Mouse (Mus musculus): ENCODE measurements around the gene Mapk8ip3.

Gene Mapk8ip3

GRCm38 (mm10) chr17:24885356-24886133 is 51.2 kb downstream of the Mapk8ip3 start:
- DNase-seq (ENCODE audit: low spot score in 2 of 2): no peak

DNA sequence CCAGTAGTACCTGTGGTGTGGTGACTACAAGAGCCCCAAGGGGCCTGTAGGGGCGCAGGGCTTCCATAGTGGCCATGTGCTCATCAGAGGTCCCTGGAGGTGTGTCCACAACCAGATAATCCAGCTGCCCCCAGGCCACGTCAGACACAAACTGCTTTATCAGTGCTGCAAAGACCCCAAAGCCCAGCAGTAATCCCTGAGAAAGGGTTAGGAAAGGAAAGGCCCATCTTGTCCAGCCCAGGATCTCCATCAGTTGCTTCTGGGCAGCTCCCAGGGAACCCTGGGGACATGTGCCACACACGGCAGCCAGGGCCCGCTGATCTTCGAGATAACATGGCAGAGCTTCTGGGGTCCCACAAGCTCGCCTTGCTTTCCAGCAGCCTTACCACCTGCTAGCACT is 52.4 kb downstream of the Mapk8ip3 start:
- DNase-seq (ENCODE audit: low spot score in 2 of 2): no peak

GRCm38 (mm10) chr17:24881738-24882440 is 54.9 kb downstream of the Mapk8ip3 start:
- DNase-seq (ENCODE audit: low spot score in 2 of 2): no peak

DNA sequence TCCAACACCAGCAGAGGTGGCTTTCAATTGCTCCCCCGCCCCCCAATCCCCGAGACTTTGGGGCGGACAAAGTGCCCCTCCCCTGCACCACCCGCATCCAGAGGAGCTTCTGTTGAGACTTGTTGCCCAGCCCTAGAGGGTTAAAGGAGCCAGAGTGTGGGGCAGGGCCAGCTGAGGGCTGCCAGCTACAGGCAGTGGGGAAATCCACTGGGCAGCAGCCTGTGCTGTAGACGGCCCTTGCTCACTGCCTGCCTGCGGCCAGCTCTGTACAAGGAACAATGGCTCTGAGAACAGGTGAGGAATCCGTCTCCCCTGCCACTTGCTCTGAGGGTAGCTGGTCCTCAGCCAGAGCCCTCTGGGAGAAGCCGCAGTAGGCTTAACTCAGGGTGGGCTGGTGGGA is 58.2 kb downstream of the Mapk8ip3 start:
- DNase-seq (ENCODE audit: low spot score in 2 of 2): no peak

- DNase-seq (ENCODE audit: low spot score in 2 of 2): no peak
Measured at GRCm38 (mm10) chr17:24878117-24878397, 58.7 kb downstream of the Mapk8ip3 start.

GRCm38 (mm10) chr17:24877336-24878116 is 59.3 kb downstream of the Mapk8ip3 start:
- DNase-seq (ENCODE audit: low spot score in 2 of 2): no peak

GRCm38 (mm10) chr17:24874989-24875388 is 61.8 kb downstream of the Mapk8ip3 start:
- DNase-seq (ENCODE audit: low spot score in 2 of 2): no peak

GRCm38 (mm10) chr17:24874405-24874745 is 62.4 kb downstream of the Mapk8ip3 start:
- no peak for DNase-seq (ENCODE audit: low spot score in 2 of 2)

DNA sequence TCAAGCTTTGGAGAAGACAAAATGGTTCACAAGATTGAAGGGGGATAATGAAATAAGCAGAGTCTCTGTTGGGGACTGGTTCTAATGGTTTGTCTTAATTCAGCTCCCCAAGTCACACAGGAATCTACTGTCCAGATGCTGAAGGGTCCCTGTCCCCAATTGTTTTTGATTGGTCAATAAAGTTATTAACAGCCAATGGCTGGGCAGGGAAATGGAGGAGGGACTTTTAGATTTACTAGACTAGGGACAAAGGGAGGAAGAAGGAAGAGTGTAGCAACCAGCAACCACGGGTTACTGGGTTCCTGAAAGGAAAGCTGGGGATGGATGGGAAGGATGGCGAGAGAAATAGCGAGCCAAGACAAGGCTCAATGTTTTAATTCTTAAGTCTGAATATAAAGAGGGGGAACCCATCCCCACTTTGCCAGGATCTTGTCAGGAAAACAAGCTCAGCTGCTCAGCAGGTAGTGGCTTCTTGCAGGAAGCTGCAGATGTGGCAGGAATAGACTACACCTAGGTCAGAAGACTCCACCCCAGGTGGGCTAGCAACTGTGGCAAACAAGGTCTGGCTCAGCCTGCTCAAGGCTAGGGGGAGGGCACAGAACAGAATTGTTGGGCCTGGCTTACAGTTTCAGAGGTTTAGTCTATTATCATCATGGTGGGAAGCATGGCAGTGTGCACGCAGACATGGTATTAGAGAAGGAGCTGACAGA is 62.9 kb downstream of the Mapk8ip3 start:
- no peak for DNase-seq (ENCODE audit: low spot score in 2 of 2)

DNA sequence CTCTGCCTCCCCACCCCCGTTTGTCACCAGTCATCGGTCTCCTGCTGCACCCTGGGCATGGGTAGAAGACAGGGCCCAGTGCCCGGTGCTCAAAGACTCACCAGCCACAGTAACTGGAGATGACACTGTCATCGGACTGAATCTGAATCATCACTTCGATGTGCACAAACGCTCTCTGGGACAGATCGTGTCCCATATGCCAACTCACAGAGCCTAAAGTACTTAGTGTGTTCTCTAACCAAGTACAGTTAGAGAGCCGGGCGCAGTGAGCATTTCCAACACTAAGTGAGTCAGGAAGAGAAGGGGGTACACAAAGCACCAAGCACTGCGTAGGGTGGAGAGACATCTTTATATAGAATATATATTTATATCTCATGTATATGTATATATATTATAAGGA is 68.9 kb downstream of the Mapk8ip3 start:
- no peak for DNase-seq (ENCODE audit: low spot score in 2 of 2)

DNA sequence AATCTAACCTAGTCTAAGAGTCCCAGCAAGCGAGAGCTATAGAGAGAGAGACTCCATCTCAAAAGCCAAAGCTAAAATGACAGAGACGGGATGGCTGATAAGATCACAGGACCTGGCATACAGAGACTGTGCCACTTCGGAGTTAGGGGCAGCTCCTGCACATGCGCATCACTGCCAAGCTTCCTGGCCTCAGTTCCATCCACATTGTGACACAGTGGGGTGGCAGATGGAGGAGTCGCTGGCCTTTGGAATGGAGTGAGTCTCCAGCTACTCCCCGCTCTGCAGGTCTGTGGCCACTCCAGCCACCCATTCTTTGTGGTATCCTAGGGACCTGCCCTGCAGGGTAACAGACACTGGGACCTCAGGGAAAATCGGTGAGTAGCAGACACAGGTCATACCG is 71.0 kb downstream of the Mapk8ip3 start, which contains the start of gene Igfals:
TSS of gene Igfals (plus strand) at position 222 of the 400 bp plus-strand sequence.
- no peak for DNase-seq (ENCODE audit: low spot score in 2 of 2)

DNA sequence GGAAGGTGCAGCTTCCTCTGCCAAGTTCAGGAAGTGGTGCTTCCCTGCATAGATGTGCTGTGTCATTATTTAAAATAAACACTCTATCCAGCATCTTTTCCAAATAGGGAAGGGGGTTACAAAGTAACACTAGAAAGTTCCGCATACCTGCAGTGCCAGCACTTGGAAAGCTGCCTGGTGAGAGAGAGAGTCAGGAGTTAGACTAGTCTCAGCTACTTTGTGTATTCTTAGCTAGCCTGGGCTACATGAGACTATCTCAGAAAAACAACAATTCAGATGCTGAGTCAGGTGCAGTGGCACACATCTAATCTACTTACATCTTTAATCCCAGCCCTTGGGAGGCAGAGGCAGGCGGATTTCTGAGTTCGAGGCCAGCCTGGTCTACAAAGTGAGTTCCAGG is 75.0 kb downstream of the Mapk8ip3 start:
- DNase-seq (ENCODE audit: low spot score in 2 of 2): no peak

GRCm38 (mm10) chr17:24860076-24860475 is 76.7 kb downstream of the Mapk8ip3 start:
- DNase-seq (ENCODE audit: low spot score in 2 of 2): no peak

GRCm38 (mm10) chr17:24858967-24859366 is 77.8 kb downstream of the Mapk8ip3 start:
- DNase-seq (ENCODE audit: low spot score in 2 of 2): no peak

DNA sequence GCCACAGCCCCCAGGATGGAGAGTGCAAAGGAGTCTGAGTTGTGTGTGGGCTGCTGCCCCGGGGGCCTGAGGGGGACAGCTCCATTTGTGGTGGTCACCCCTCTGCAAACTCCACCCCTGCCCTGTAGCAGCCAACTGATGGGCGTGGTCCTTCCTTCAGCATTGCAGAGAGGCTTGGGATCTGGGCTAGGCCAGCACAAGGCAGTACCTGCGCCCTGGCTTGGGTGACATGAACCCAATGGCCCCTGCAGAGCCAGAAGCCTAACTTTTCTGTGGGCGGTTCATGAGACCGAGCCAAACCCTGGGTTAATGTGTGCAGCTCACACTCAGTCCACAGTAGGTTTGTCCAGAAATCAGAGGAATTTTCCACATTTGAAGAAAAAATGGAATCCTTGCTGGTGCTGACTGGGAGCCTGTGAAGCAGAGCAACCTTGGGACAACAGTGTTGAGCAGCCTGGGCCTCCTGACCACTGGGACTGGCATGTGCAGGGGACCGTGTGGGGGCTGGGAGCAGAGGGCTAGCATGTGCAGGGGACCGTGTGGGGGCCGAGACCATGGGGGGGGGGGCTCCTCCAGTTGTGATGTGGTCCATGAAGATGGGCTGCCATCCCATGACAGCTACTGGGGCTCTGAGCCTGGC is 78.8 kb downstream of the Mapk8ip3 start:
- no peak for DNase-seq (ENCODE audit: low spot score in 2 of 2)

GRCm38 (mm10) chr17:24856589-24856988 is 80.2 kb downstream of the Mapk8ip3 start:
- DNase-seq (ENCODE audit: low spot score in 2 of 2): no peak

DNA sequence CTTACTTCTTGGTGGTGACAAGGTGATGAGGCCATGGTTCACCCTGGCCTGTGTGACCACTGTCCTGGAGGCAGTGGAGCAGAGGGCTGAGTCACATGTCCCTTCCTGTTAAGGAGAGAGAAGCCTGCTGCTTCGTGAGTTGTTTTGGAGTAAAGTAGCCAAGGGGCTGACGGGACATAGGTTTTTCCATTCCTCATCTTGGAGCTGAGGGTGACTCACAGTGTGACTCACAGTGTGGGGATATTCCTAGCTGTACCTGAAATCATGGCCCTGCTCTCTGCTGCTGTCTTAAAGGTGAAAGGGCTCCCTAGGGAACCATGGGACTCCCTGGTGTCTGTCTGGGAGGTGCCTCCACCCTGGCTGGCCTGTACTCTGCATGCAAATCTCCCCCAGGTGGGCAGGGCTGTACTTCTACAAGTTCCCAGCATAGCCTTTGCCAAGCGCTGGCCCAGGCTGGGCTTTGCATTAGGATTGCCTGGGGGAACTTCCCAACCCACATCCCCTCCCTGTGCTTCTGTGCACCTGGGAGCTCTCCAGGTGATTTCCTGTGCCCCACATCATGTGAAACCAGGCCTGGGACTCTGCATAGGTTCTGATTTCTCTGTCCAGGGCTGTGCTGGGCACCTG is 80.8 kb downstream of the Mapk8ip3 start:
- no peak for DNase-seq (ENCODE audit: low spot score in 2 of 2)

DNA sequence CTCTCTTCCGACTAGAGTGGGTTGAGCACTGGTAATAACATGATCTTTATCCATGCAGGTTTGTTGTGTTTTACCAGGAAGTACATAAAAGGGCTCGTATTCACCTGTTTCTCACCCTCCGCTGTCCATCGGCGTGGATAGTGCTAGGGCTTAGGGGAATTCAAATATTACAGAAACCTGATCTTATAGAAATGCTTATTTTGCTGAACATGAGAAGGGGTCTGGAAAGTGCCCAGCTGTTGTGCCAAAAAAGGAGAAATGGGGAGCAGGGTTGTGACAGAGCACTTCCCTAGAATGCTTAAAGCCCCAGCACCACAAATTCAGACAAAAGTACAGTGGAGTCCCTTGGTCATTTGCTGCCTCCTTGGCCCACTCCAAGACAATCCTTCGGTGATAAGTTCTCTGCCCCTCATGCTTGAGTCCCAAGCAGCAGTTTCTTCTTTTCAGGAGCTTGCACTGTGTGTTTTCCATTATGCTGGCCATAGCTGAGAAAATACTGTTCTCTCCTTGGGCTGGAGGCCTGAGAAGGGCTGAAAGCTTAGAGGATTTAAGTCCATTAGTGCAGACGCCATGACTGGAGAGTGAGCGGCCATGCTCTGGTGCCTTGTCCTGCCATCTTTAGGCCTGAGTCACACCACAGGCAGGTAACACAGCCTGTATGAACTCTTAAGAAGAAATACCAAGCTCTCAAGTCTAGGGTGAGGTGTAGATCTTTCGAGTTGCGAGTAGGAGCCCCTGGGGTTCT is 85.2 kb downstream of the Mapk8ip3 start:
- no peak for DNase-seq (ENCODE audit: low spot score in 2 of 2)

GRCm38 (mm10) chr17:24850773-24851127 is 86.0 kb downstream of the Mapk8ip3 start:
- DNase-seq (ENCODE audit: low spot score in 2 of 2): no peak

- DNase-seq (ENCODE audit: low spot score in 2 of 2): peak; percentile 93 to 97
Measured at GRCm38 (mm10) chr17:24850065-24850772, 86.6 kb downstream of the Mapk8ip3 start, which contains the start of gene Fahd1. Gene Fahd1 (minus strand): TSS chr17:24850364.

All from frontal cortex, postnatal 14 days (tissue).